Mouse (Mus musculus) regulatory T cell (primary cell): ENCODE results near the gene Lig1.

Experiments used
- in situ Hi-C: fragments of 300-600 bp; cut with MboI, MseI; formaldehyde crosslinking; loops from one replicate; pipeline ENCODE4 v1.15.1; 2025; ENCODE audit warnings: high pct_unique_total_duplicates

Gene Lig1

GRCm38 (mm10) chr7:13310493-13311199, 33.6 kb downstream of the Lig1 start:
- in situ Hi-C loops, result no loop called here

GRCm38 (mm10) chr7:13311401-13311800, 34.3 kb downstream of the Lig1 start:
- in situ Hi-C loops, result no loop called here

- in situ Hi-C loops, result no loop called here
Measured at GRCm38 (mm10) chr7:13314095-13314597, 37.1 kb downstream of the Lig1 start.

GRCm38 (mm10) chr7:13321424-13321823, 44.3 kb downstream of the Lig1 start:
- in situ Hi-C loops, result no loop called here

- in situ Hi-C loops, result no loop called here
Measured at GRCm38 (mm10) chr7:13324316-13324715, 47.2 kb downstream of the Lig1 start, which contains the start of gene Pla2g4c. TSS of gene Pla2g4c (plus strand) at chr7:13324655.

- in situ Hi-C loops, result no loop called here
Measured at GRCm38 (mm10) chr7:13330575-13330974, 53.5 kb downstream of the Lig1 start.

- in situ Hi-C loops, result loop anchor here (25.0 kb wide), 1 partner anchor 956 kb away; no protein-coding TSS in a partner anchor
Measured at GRCm38 (mm10) chr7:13355943-13356342, 78.9 kb downstream of the Lig1 start.
